Mouse (Mus musculus): Measurements from ENCODE around the gene Ankrd13a. TPM values are rescaled to one million over a fixed set of nuclear protein-coding genes. Genes with fewer than 3 reads are reported as not detected.

The Ankrd13a gene
- polyA plus RNA-seq (2011; ENCODE audit: insufficient read depth, insufficient read length, low replicate concordance, missing spikeins): 60.5 and 99.2 TPM in 2 replicates

DNA sequence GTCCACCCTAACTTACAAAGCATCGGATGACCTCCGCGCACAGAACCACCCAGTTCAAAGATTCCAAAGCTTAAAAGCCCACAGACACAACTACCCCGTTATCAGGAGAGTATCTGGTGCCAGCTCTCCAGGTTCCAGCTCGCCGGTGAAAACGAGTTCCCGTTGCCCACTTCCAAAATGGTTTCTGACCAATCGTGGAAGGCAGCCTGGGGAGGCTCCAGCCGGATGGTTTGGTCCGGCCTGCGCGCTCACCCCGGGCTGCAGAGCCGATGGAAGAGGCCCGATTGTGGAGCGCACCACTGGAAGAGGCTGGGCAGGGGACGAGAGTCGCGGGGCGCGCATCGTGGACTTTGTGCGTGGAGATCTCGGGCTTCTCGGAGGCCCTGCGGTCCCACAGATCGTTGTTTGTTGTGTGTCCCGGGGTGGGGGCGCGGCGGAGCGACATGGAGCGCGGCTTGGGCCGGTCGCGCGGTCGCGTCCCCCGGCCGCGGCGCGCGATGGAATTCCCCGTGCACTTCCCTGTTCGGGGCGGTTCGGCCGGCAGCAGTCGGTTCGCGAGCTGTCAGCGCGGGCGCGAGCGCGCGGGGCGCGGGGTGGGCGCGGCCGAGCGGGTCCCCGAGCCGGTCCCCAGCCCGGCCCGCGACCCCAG, at the start of gene Ankrd13a:
Gene Ankrd13a, plus strand, starts transcription at position 275 of the 649 bp plus-strand sequence.
- TF ChIP-seq CTCF (IDR thresholded peaks at IDR 0.05; ENCODE audit: control insufficient read depth, insufficient read depth, low read length) (no peak), POLR2A (IDR thresholded peaks at IDR 0.05; ENCODE audit: borderline replicate concordance, control insufficient read depth, low read depth, low read length) (peak; percentile 59; the same call in 1 of the 2 replicates)
- H3K4me3 ChIP-seq (replicated peaks; ENCODE audit: control insufficient read depth, low read depth, low read length): peak within 1 kb of the TSS; percentile 91
- peaks cover 8% of the 10 kb centered on the region for H3K4me1 ChIP-seq (ENCODE audit: control insufficient read depth, insufficient read depth, low read length)
- under 1% methylated on average over 68 of the region's 73 CpGs for WGBS
- H3K27ac ChIP-seq (ENCODE audit: control insufficient read depth, insufficient read depth, low read depth, low read length, poor library complexity): peak within 1 kb of the TSS; percentile 92

- 87% methylated on average over 10 of the region's 10 CpGs for WGBS
- Histone ChIP-seq H3K4me1 (ENCODE audit: control insufficient read depth, insufficient read depth, low read length) (no peaks in the 10 kb centered on the region), H3K27ac (ENCODE audit: control insufficient read depth, insufficient read depth, low read depth, low read length, poor library complexity) (no peak overlapping the region), H3K4me3 (replicated peaks; ENCODE audit: control insufficient read depth, low read depth, low read length) (no peak overlapping the region)
- TF ChIP-seq CTCF (IDR thresholded peaks at IDR 0.05; ENCODE audit: control insufficient read depth, insufficient read depth, low read length) (no peak), POLR2A (IDR thresholded peaks at IDR 0.05; ENCODE audit: borderline replicate concordance, control insufficient read depth, low read depth, low read length) (no peak)
These were observed 46.3 kb upstream of the Ankrd13a start for GRCm38 (mm10) chr5:114728160-114728559.

DNA sequence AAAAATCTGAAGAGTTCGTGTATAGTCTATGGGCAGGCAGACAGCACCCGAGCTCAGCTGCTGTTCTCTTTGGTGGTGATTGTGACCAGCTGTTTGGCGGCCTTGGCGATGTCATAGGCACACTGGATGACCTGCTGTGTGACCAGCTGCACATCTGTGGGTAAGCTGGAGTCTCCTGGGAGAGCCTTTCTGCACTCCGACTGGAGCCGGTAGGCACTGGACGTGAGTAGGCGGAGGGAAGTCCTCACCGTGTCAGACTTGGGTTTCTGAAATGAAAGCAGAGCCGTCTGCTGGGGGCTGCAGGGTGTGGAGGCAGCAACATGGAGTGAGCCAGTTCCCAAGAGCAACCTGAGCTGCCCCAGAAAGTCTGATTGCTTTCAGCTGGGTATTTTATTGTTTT, 44.3 kb upstream of the Ankrd13a start:
- TF ChIP-seq CTCF (IDR thresholded peaks at IDR 0.05; ENCODE audit: control insufficient read depth, insufficient read depth, low read length) (no peak), POLR2A (IDR thresholded peaks at IDR 0.05; ENCODE audit: borderline replicate concordance, control insufficient read depth, low read depth, low read length) (no peak)
- Histone ChIP-seq H3K27ac (ENCODE audit: control insufficient read depth, insufficient read depth, low read depth, low read length, poor library complexity) (no peak overlapping the region), H3K4me3 (replicated peaks; ENCODE audit: control insufficient read depth, low read depth, low read length) (no peak overlapping the region), H3K4me1 (ENCODE audit: control insufficient read depth, insufficient read depth, low read length) (no peaks in the 10 kb centered on the region)
- 90% methylated on average over 10 of the region's 10 CpGs for WGBS

- WGBS: 83% methylated on average over 6 of the region's 6 CpGs
- no peak overlapping the region; the same call in 1 of the 2 replicates for H3K27ac ChIP-seq (ENCODE audit: control insufficient read depth, insufficient read depth, low read depth, low read length, poor library complexity)
- TF ChIP-seq CTCF (IDR thresholded peaks at IDR 0.05; ENCODE audit: control insufficient read depth, insufficient read depth, low read length): no peak
- TF ChIP-seq POLR2A (IDR thresholded peaks at IDR 0.05; ENCODE audit: borderline replicate concordance, control insufficient read depth, low read depth, low read length): no peak
- no peaks in the 10 kb centered on the region for H3K4me1 ChIP-seq (ENCODE audit: control insufficient read depth, insufficient read depth, low read length)
- H3K4me3 ChIP-seq (replicated peaks; ENCODE audit: control insufficient read depth, low read depth, low read length): no peak overlapping the region
These were observed 43.0 kb upstream of the Ankrd13a start for GRCm38 (mm10) chr5:114731498-114731897.

DNA sequence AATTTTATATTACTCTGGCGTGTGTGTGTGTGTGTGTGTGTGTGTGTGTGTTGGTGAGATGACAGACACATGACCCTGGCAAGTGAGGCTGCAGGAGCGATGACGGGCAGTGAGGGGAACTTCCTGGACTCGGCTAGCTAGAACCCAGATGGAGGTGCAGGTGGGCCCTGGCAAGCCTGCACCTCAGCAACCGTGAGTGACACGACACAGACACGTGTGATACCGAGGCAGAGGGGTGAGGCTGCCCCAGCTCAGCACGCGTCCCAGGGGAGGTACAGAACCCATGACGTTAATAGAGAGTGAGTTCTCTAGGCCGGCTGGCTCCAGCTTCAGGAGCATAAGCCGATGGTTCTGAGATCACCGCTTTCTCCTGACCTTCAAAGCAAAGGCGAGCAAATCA, 42.5 kb upstream of the Ankrd13a start:
- no peak overlapping the region for H3K27ac ChIP-seq (ENCODE audit: control insufficient read depth, insufficient read depth, low read depth, low read length, poor library complexity)
- H3K4me3 ChIP-seq (replicated peaks; ENCODE audit: control insufficient read depth, low read depth, low read length): no peak overlapping the region
- 87% methylated on average over 15 of the region's 15 CpGs for WGBS
- TF ChIP-seq POLR2A (IDR thresholded peaks at IDR 0.05; ENCODE audit: borderline replicate concordance, control insufficient read depth, low read depth, low read length) (no peak), CTCF (IDR thresholded peaks at IDR 0.05; ENCODE audit: control insufficient read depth, insufficient read depth, low read length) (no peak)
- no peaks in the 10 kb centered on the region for H3K4me1 ChIP-seq (ENCODE audit: control insufficient read depth, insufficient read depth, low read length)

GRCm38 (mm10) chr5:114733606-114734005, 40.9 kb upstream of the Ankrd13a start:
- TF ChIP-seq POLR2A (IDR thresholded peaks at IDR 0.05; ENCODE audit: borderline replicate concordance, control insufficient read depth, low read depth, low read length): no peak
- no peak for TF ChIP-seq CTCF (IDR thresholded peaks at IDR 0.05; ENCODE audit: control insufficient read depth, insufficient read depth, low read length)
- H3K4me3 ChIP-seq (replicated peaks; ENCODE audit: control insufficient read depth, low read depth, low read length): no peak overlapping the region
- no peaks in the 10 kb centered on the region for H3K4me1 ChIP-seq (ENCODE audit: control insufficient read depth, insufficient read depth, low read length)
- 93% methylated on average over 15 of the region's 15 CpGs for WGBS
- H3K27ac ChIP-seq (ENCODE audit: control insufficient read depth, insufficient read depth, low read depth, low read length, poor library complexity): no peak overlapping the region; the same call in 1 of the 2 replicates

- Histone ChIP-seq H3K4me1 (ENCODE audit: control insufficient read depth, insufficient read depth, low read length) (no peaks in the 10 kb centered on the region), H3K4me3 (replicated peaks; ENCODE audit: control insufficient read depth, low read depth, low read length) (no peak overlapping the region), H3K27ac (ENCODE audit: control insufficient read depth, insufficient read depth, low read depth, low read length, poor library complexity) (no peak overlapping the region)
- WGBS: 88% methylated on average over 21 of the region's 21 CpGs
- TF ChIP-seq CTCF (IDR thresholded peaks at IDR 0.05; ENCODE audit: control insufficient read depth, insufficient read depth, low read length): no peak
- TF ChIP-seq POLR2A (IDR thresholded peaks at IDR 0.05; ENCODE audit: borderline replicate concordance, control insufficient read depth, low read depth, low read length): no peak
These were observed 37.2 kb upstream of the Ankrd13a start for GRCm38 (mm10) chr5:114737090-114737887.

DNA sequence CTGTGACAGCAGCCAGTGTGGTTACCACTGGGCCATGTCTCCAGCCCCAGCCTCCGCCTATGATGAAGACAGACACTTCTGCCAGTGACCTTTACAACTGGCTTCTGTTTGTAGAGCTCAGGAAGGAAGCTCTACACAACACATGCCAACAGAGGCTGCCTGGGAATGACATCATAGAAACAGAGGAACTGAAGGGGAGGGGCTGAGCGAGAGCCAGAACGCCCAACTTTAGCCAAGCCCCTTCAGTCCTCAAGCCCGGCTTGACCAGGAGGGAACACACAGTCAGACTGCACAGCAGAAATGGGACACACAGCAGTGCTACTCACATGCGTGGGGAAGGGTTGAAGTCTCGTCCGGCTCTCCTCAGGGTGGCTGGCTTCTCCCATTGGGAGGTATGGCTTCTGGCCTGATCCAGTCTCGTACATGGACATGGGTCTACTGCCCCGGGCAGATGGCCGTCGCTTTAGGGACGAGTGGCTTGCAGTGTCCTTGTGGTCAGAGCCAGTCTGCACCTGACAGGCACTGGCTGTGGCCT, 35.7 kb upstream of the Ankrd13a start:
- Histone ChIP-seq H3K4me3 (replicated peaks; ENCODE audit: control insufficient read depth, low read depth, low read length) (no peak overlapping the region), H3K27ac (ENCODE audit: control insufficient read depth, insufficient read depth, low read depth, low read length, poor library complexity) (no peak overlapping the region), H3K4me1 (ENCODE audit: control insufficient read depth, insufficient read depth, low read length) (no peaks in the 10 kb centered on the region)
- WGBS: 76% methylated on average over 12 of the region's 12 CpGs
- TF ChIP-seq CTCF (IDR thresholded peaks at IDR 0.05; ENCODE audit: control insufficient read depth, insufficient read depth, low read length): no peak
- 0 out of 2 replicates have a peak, but pooled peaks have one; percentile 27 for TF ChIP-seq POLR2A (IDR thresholded peaks at IDR 0.05; ENCODE audit: borderline replicate concordance, control insufficient read depth, low read depth, low read length)
